Comparison of ENCODE assay signal across 24 mouse cellular contexts in genomic region chr1:175426393-175426792, GRCm38 (mm10).
DNase-seq lines count a peak whose midpoint lies in the region; ATAC-seq lines count a peak whose summit lies in the region.
"Had no signal": no experiment of that assay in that cellular context is flagged by ENCODE, and none has a peak within 500 bp of the region (broad histone marks: within the 10 kb centered on the region; RNA-seq: fewer than 3 reads in every experiment).

No protein-coding gene starts in this region.

- peak; percentile 6 for DNase-seq in embryo, embryonic 11 days
- DNase-seq in embryo, embryonic 10 days (ENCODE audit: low spot score): no peak
- DNase-seq in hindbrain, embryonic 11.5 days (ENCODE audit: low spot score): no peak
- no peak for DNase-seq in midbrain, embryonic 14.5 days
- no peak for DNase-seq in neural tube, embryonic 11.5 days (ENCODE audit: low spot score)
- DNase-seq in neural tube, embryonic 10.5 days (ENCODE audit: extremely low spot score, low spot score): no peak
- DNase-seq: adrenal gland, adult 8-10 months; adrenal gland, postnatal 25 days; cerebellum, adult 18-20 months; cerebellum, adult 9-10 months; cerebellum, postnatal 25 days; forebrain, postnatal 0 days; gastrocnemius, adult 2 months; gastrocnemius, postnatal 14 days; heart, adult 11 months had no signal

- no peak overlapping the region for H3K9ac ChIP-seq in hindbrain, embryonic 11.5 days (ENCODE audit: low read depth, low read length)
- H3K9ac ChIP-seq in hindbrain, embryonic 13.5 days: no peak overlapping the region
- H3K9ac ChIP-seq in midbrain, embryonic 12.5 days (replicated peaks): no peak overlapping the region
- H3K9ac ChIP-seq in midbrain, embryonic 14.5 days (replicated peaks; ENCODE audit: low read length): no peak overlapping the region
- no peak overlapping the region for H3K9ac ChIP-seq in neural tube, embryonic 11.5 days (ENCODE audit: low read length)
- H3K9ac ChIP-seq: embryonic facial prominence, embryonic 12.5 days; forebrain, embryonic 13.5 days; forebrain, postnatal 0 days; intestine, embryonic 15.5 days had no signal

- H3K36me3 ChIP-seq in hindbrain, embryonic 11.5 days (ENCODE audit: control insufficient read depth, insufficient read depth, low read length): no peaks in the 10 kb centered on the region
- no peaks in the 10 kb centered on the region for H3K36me3 ChIP-seq in hindbrain, embryonic 13.5 days
- no peaks in the 10 kb centered on the region for H3K36me3 ChIP-seq in midbrain, embryonic 12.5 days
- no peaks in the 10 kb centered on the region for H3K36me3 ChIP-seq in midbrain, embryonic 14.5 days (ENCODE audit: control insufficient read depth, insufficient read depth, low read length)
- H3K36me3 ChIP-seq in neural tube, embryonic 11.5 days (ENCODE audit: control insufficient read depth, insufficient read depth, low read length): no peaks in the 10 kb centered on the region
- H3K36me3 ChIP-seq: embryonic facial prominence, embryonic 12.5 days; intestine, embryonic 15.5 days had no signal

- no peaks in the 10 kb centered on the region for H3K9me3 ChIP-seq in hindbrain, embryonic 11.5 days (ENCODE audit: control insufficient read depth, low read length)
- H3K9me3 ChIP-seq in hindbrain, embryonic 13.5 days: no peaks in the 10 kb centered on the region
- no peaks in the 10 kb centered on the region for H3K9me3 ChIP-seq in midbrain, embryonic 12.5 days
- no peaks in the 10 kb centered on the region for H3K9me3 ChIP-seq in midbrain, embryonic 14.5 days (ENCODE audit: control insufficient read depth, low read length)
- no peaks in the 10 kb centered on the region for H3K9me3 ChIP-seq in neural tube, embryonic 11.5 days (ENCODE audit: control insufficient read depth, low read length)
- H3K9me3 ChIP-seq: embryonic facial prominence, embryonic 12.5 days; forebrain, embryonic 13.5 days; intestine, embryonic 15.5 days had no signal

- H3K27ac ChIP-seq in hindbrain, embryonic 11.5 days (ENCODE audit: low read depth, low read length): no peak overlapping the region
- no peak overlapping the region for H3K27ac ChIP-seq in hindbrain, embryonic 13.5 days
- no peak overlapping the region for H3K27ac ChIP-seq in midbrain, embryonic 12.5 days (replicated peaks)
- H3K27ac ChIP-seq in midbrain, embryonic 14.5 days (replicated peaks; ENCODE audit: low read depth, low read length): no peak overlapping the region
- H3K27ac ChIP-seq in neural tube, embryonic 11.5 days (ENCODE audit: low read depth, low read length): no peak overlapping the region
- H3K27ac ChIP-seq: embryonic facial prominence, embryonic 12.5 days; forebrain, embryonic 13.5 days; gastrocnemius, adult 2 months; intestine, embryonic 15.5 days had no signal

- no peaks in the 10 kb centered on the region for H3K4me1 ChIP-seq in hindbrain, embryonic 11.5 days (replicated peaks; ENCODE audit: control insufficient read depth, insufficient read depth, low read length)
- peaks cover 7% of the 10 kb centered on the region; the same call in 1 of the 2 replicates for H3K4me1 ChIP-seq in hindbrain, embryonic 13.5 days (replicated peaks)
- peaks cover 10% of the 10 kb centered on the region for H3K4me1 ChIP-seq in midbrain, embryonic 12.5 days
- H3K4me1 ChIP-seq in midbrain, embryonic 14.5 days (ENCODE audit: control insufficient read depth, insufficient read depth, low read length): 0 out of 2 replicates have a peak, but pooled peaks cover 4% of the 10 kb centered on the region
- no peaks in the 10 kb centered on the region for H3K4me1 ChIP-seq in neural tube, embryonic 11.5 days (ENCODE audit: control insufficient read depth, insufficient read depth, low read length)
- H3K4me1 ChIP-seq: intestine, embryonic 15.5 days had no signal

- peak; percentile 65 for ATAC-seq in hindbrain, embryonic 11.5 days (ENCODE audit: low FRiP score)
- ATAC-seq in hindbrain, embryonic 13.5 days (ENCODE audit: low FRiP score): no peak
- peak; percentile 70 for ATAC-seq in midbrain, embryonic 12.5 days (ENCODE audit: low FRiP score, low read depth)
- no peak for ATAC-seq in midbrain, embryonic 14.5 days (ENCODE audit: low FRiP score, low TSS enrichment)
- ATAC-seq in neural tube, embryonic 11.5 days (ENCODE audit: insufficient read depth, low FRiP score, low TSS enrichment): peak; percentile 46; the same call in 1 of the 2 replicates
- ATAC-seq: activated CD4-positive, CD25-positive, alpha-beta regulatory T cell, adult 4 months; forebrain, embryonic 13.5 days; forebrain, postnatal 0 days; hindbrain, embryonic 16.5 days; intestine, embryonic 15.5 days had no signal

- H3K27me3 ChIP-seq in hindbrain, embryonic 11.5 days (ENCODE audit: control insufficient read depth, insufficient read depth, low read length): no peaks in the 10 kb centered on the region
- no peaks in the 10 kb centered on the region for H3K27me3 ChIP-seq in hindbrain, embryonic 13.5 days
- H3K27me3 ChIP-seq in midbrain, embryonic 12.5 days: no peaks in the 10 kb centered on the region
- no peaks in the 10 kb centered on the region for H3K27me3 ChIP-seq in midbrain, embryonic 14.5 days (ENCODE audit: control insufficient read depth, insufficient read depth, low read length)
- no peaks in the 10 kb centered on the region for H3K27me3 ChIP-seq in neural tube, embryonic 11.5 days (ENCODE audit: control insufficient read depth, insufficient read depth, low read length)
- H3K27me3 ChIP-seq: embryonic facial prominence, embryonic 12.5 days; intestine, embryonic 15.5 days had no signal

- H3K4me3 ChIP-seq in hindbrain, embryonic 11.5 days (ENCODE audit: low read depth, low read length): no peak overlapping the region
- no peak overlapping the region for H3K4me3 ChIP-seq in hindbrain, embryonic 13.5 days
- H3K4me3 ChIP-seq in midbrain, embryonic 12.5 days: no peak overlapping the region
- no peak overlapping the region for H3K4me3 ChIP-seq in midbrain, embryonic 14.5 days (replicated peaks; ENCODE audit: low read depth, low read length)
- no peak overlapping the region for H3K4me3 ChIP-seq in neural tube, embryonic 11.5 days (ENCODE audit: low read depth, low read length)
- H3K4me3 ChIP-seq: embryonic facial prominence, embryonic 12.5 days; erythroblast, embryonic 14.5 days; forebrain, embryonic 13.5 days; gastrocnemius, adult 2 months; intestine, embryonic 15.5 days had no signal

- WGBS in hindbrain, embryonic 11.5 days: 52% methylated on average over 4 of the region's 4 CpGs
- 39% methylated on average over 4 of the region's 4 CpGs for WGBS in hindbrain, embryonic 13.5 days
- 43% methylated on average over 4 of the region's 4 CpGs for WGBS in midbrain, embryonic 12.5 days
- 25% methylated on average over 4 of the region's 4 CpGs for WGBS in midbrain, embryonic 14.5 days
- WGBS in neural tube, embryonic 11.5 days: 62% methylated on average over 4 of the region's 4 CpGs

- H3K4me2 ChIP-seq in hindbrain, embryonic 11.5 days (replicated peaks; ENCODE audit: low read depth, low read length): no peak overlapping the region
- no peak overlapping the region for H3K4me2 ChIP-seq in hindbrain, embryonic 13.5 days
- H3K4me2 ChIP-seq in midbrain, embryonic 12.5 days (replicated peaks): no peak overlapping the region
- H3K4me2 ChIP-seq in midbrain, embryonic 14.5 days (ENCODE audit: low read length): no peak overlapping the region
- H3K4me2 ChIP-seq in neural tube, embryonic 11.5 days (ENCODE audit: low read depth): no peak overlapping the region
- H3K4me2 ChIP-seq: embryonic facial prominence, embryonic 12.5 days; forebrain, embryonic 13.5 days; heart, embryonic 11.5 days; intestine, embryonic 15.5 days had no signal

Comparison
In these comparisons a context has a peak if more than half of its experiments do, and no peak if none do; other contexts are left out.
1. ATAC-seq: peak in hindbrain, embryonic 11.5 days (single experiment), midbrain, embryonic 12.5 days (single experiment) and neural tube, embryonic 11.5 days (single experiment); none in hindbrain, embryonic 13.5 days (single experiment) and midbrain, embryonic 14.5 days (single experiment).